Mouse (Mus musculus): Measurements from ENCODE around the gene 1700001C19Rik.

GRCm38 (mm10) chr17:47484993-47485392 is 47.8 kb upstream of the 1700001C19Rik start:
- TF ChIP-seq POLR2A (IDR thresholded peaks at IDR 0.05; ENCODE audit: insufficient read depth, low read length): no peak
- no peak for TF ChIP-seq CTCF (IDR thresholded peaks at IDR 0.05; ENCODE audit: low read depth, low read length)
- no peak for TF ChIP-seq EP300 (IDR thresholded peaks at IDR 0.05; ENCODE audit: insufficient read depth, low read depth, low read length)
